Mouse (Mus musculus) heart, postnatal 36 days (tissue): ENCODE data around the gene Ccdc130. TPM values are rescaled to one million over a fixed set of nuclear protein-coding genes. Genes with fewer than 3 reads are reported as not detected.
A peak's percentile ranks its signal among the peaks of the same experiment; 100 is the strongest.

Experiments
- DNase-seq, 2 experiments: peaks; one replicate each; pipeline ENCODE4 v3.0.0; 2021 to 2022
- intact Hi-C: fragments of 180-260 bp; cut with DNase I; formaldehyde crosslinking; loops from one replicate; pipeline ENCODE4 v1.15.1; 2025
- microRNA-seq, 2 experiments: library from miRNA; unstranded; fragments of <30 nt; microRNA quantifications; one replicate each; pipeline ENCODE4 v1.2.0; 2021; ENCODE audit warnings: borderline number of aligned reads in 2 of 2
- total RNA-seq, 2 experiments: library from RNA; stranded (reverse); gene quantifications; 2 replicates each; pipeline ENCODE4 v1.2.3; 2021

Ccdc130 gene
- total RNA-seq, 2 experiments from 2014 or later, result 7.5 to 11.0 TPM

DNA sequence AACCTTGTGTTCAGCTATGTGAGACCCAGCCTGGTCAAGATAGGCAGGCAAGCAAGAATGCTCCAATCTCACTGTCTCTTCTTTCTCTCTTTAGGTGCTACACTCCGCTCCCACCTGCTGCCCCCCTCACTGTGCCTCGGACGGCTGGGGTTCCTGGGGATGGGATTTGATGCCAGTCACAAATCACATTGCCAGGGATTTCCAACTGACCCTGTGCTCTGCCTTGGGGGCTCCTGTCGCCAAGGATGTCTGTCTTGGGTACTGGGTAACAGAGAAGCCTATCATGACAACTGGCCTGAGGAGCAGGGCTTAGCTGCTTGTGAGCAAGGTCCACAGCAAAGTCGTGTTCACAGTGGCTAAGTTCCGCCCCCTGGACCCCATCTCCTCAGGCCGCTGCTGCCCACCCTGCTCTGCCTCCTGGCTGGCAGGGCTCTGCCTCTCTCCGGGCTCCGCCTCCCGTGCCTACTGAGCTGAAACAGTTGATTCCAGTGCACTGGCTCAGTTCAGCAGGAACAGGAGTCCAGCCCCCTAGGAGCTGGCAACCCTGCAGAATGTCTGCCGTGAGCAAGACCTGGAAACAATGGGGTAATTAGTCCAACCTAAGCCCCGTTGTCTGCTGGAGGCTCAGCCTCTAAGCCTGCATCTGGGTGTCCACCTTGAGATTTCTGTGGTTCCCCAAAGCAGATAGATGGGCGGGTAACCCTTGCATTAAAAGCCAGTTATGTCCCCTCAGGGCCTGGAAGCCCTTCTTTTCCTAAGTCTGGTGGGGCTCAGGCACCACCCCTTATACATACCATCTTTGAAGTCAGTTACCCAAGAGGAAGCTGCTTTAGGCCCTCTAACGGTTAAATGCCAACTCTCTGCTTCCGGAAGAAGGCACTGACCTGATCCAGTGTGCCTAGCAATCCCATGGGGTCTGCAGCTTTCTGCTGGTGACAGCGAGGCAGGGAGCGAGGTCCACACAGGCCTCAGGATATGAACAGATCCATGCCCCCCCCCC lies 61.5 kb downstream of the Ccdc130 start:
- no peak for DNase-seq
- intact Hi-C loops, result loop anchor here (10.0 kb wide), 1 partner anchor 464 kb away; the partner anchor contains the start of gene Adgre5

- intact Hi-C loops, result loop anchor here (10.0 kb wide), 1 partner anchor 463 kb away; the partner anchor contains the start of gene Adgre5
- DNase-seq, result peak; percentile 76
Measured at GRCm38 (mm10) chr8:84207811-84208210, 62.4 kb downstream of the Ccdc130 start.

Small RNAs within 50 kb of the gene (microRNA-seq; reads per million reads assigned to microRNA genes)
- gene Mir23a (69,155 to 71,619 reads per million in 2 experiments), gene Mir24-2 (0 reads per million in 2 experiments), gene Mir27a (1,489 to 1,587 reads per million in 2 experiments), gene Mir3074-2 (0 reads per million in 2 experiments)

Other genes starting within 250 kb of the Ccdc130 start
- gene Palm3, start 248.9 kb downstream of the Ccdc130 start, total RNA-seq, result under 1 TPM; 0.11 to 0.87 TPM
- gene Il27ra, start 227.8 kb downstream of the Ccdc130 start, total RNA-seq, result 1 to 10 TPM; 3.0 to 3.1 TPM
- gene Rln3, start 225.4 kb downstream of the Ccdc130 start, total RNA-seq, result not detected
- 1 to 10 TPM; 4.1 to 4.5 TPM for gene Gm10643, start 205.2 kb downstream of the Ccdc130 start, total RNA-seq
- 10 to 100 TPM; 11.0 to 12.3 TPM for gene Rfx1, start 203.5 kb downstream of the Ccdc130 start, total RNA-seq
- gene Dcaf15, start 165.6 kb downstream of the Ccdc130 start, total RNA-seq, result 1 to 10 TPM; 8.1 to 8.2 TPM
- not detected for gene Podnl1, start 144.4 kb downstream of the Ccdc130 start, total RNA-seq
- 10 to 100 TPM; 14.5 to 15.8 TPM for gene Cc2d1a, start 122.4 kb downstream of the Ccdc130 start, total RNA-seq
- under 1 TPM in 1 of 2 experiments, not detected in 1; 0.36 TPM for gene 4930432K21Rik, start 122.4 kb downstream of the Ccdc130 start, total RNA-seq
- gene Nanos3, start 85.2 kb downstream of the Ccdc130 start, total RNA-seq, result under 1 TPM; 0.80 to 0.95 TPM
- 10 to 100 TPM in 1 of 2 experiments, 1 to 10 TPM in 1; 9.5 to 11.0 TPM for gene Zswim4, start 33.3 kb downstream of the Ccdc130 start, total RNA-seq
- 100 to 1,000 TPM; 231 to 232 TPM for gene D8Ertd738e, start 20.7 kb downstream of the Ccdc130 start, total RNA-seq
- 10 to 100 TPM; 10.1 to 12.3 TPM for gene Mri1, start 13.1 kb downstream of the Ccdc130 start, total RNA-seq
- 1 to 10 TPM; 1.7 to 4.4 TPM for gene Cacna1a, start 118.1 kb upstream of the Ccdc130 start, total RNA-seq